Mouse (Mus musculus): Measurements from ENCODE around the gene Sbk1. TPM values are rescaled to one million over a fixed set of nuclear protein-coding genes. Genes with fewer than 3 reads are reported as not detected.
"Not testable (repeated sequence)": the region's sequence is repeated elsewhere in the genome, so short reads cannot be mapped to it uniquely, and the experiment has no call there.

The Sbk1 gene
- total RNA-seq, 2 experiments from 2014 or later = 75.6 to 82.4 TPM

GRCm38 (mm10) chr7:126284021-126284420, 11.6 kb downstream of the Sbk1 start:
- no peak for DNase-seq (ENCODE audit: low spot score in 2 of 2)
- intact Hi-C loops (cut with DNase I) = no loop called here

- intact Hi-C loops (cut with DNase I) = no loop called here
- no peak for DNase-seq (ENCODE audit: low spot score in 2 of 2)
These were observed 12.0 kb downstream of the Sbk1 start for GRCm38 (mm10) chr7:126284441-126284840.

- peak in 1 of 2 experiments; percentile 63 for DNase-seq (ENCODE audit: low spot score in 2 of 2)
- intact Hi-C loops (cut with DNase I) = loop anchor here (1.0 kb wide), 2 partner anchors 19 to 49 kb away; no protein-coding TSS in a partner anchor
These were observed 12.4 kb downstream of the Sbk1 start for GRCm38 (mm10) chr7:126284865-126285264.

- intact Hi-C loops (cut with DNase I) = loop anchor here (1.0 to 2.0 kb wide), 3 partner anchors 13 to 49 kb away; partner anchors contain the start of gene Sbk1
- DNase-seq (ENCODE audit: low spot score in 2 of 2) = peak; percentile 85 to 97
These were observed 13.1 kb downstream of the Sbk1 start for GRCm38 (mm10) chr7:126285293-126286211.

GRCm38 (mm10) chr7:126286311-126286710, 13.9 kb downstream of the Sbk1 start:
- DNase-seq (ENCODE audit: low spot score in 2 of 2) = peak in 1 of 2 experiments; percentile 2
- intact Hi-C loops (cut with DNase I) = loop anchor here (2.0 kb wide), 1 partner anchor 14 kb away; the partner anchor contains the start of gene Sbk1

GRCm38 (mm10) chr7:126287493-126288103, 15.2 kb downstream of the Sbk1 start:
- DNase-seq (ENCODE audit: low spot score in 2 of 2) = peak in 1 of 2 experiments; percentile 86
- intact Hi-C loops (cut with DNase I) = loop anchor here (2.0 kb wide), 1 partner anchor 15 kb away; the partner anchor contains the start of gene Sbk1

GRCm38 (mm10) chr7:126288104-126288497, 15.7 kb downstream of the Sbk1 start:
- intact Hi-C loops (cut with DNase I) = no loop called here

GRCm38 (mm10) chr7:126288571-126289091, 16.2 kb downstream of the Sbk1 start:
- DNase-seq (ENCODE audit: low spot score in 2 of 2) = peak in 1 of 2 experiments; percentile 33
- intact Hi-C loops (cut with DNase I) = no loop called here

More at GRCm38 (mm10) chr7:126288104-126288497, 15.7 kb downstream of the Sbk1 start:
- peak in 1 of 2 experiments; percentile 29 for DNase-seq (ENCODE audit: low spot score in 2 of 2)

GRCm38 (mm10) chr7:126289371-126289770, 17.0 kb downstream of the Sbk1 start:
- DNase-seq (ENCODE audit: low spot score in 2 of 2) = peak in 1 of 2 experiments; percentile 50
- intact Hi-C loops (cut with DNase I) = no loop called here

- intact Hi-C loops (cut with DNase I) = no loop called here
- no peak for DNase-seq (ENCODE audit: low spot score in 2 of 2)
These were observed 17.5 kb downstream of the Sbk1 start for GRCm38 (mm10) chr7:126289956-126290355.

GRCm38 (mm10) chr7:126291681-126292545, 19.5 kb downstream of the Sbk1 start:
- intact Hi-C loops (cut with DNase I) = no loop called here

GRCm38 (mm10) chr7:126293091-126293490, 20.7 kb downstream of the Sbk1 start:
- DNase-seq (ENCODE audit: low spot score in 2 of 2) = peak in 1 of 2 experiments; percentile 1
- intact Hi-C loops (cut with DNase I) = no loop called here

More at GRCm38 (mm10) chr7:126291681-126292545, 19.5 kb downstream of the Sbk1 start:
- peak in 1 of 2 experiments; percentile 2 for DNase-seq (ENCODE audit: low spot score in 2 of 2)

GRCm38 (mm10) chr7:126297579-126298460, 25.4 kb downstream of the Sbk1 start:
- intact Hi-C loops (cut with DNase I) = loop anchor here (1.0 kb wide), 1 partner anchor 38 kb away; no protein-coding TSS in a partner anchor
- DNase-seq (ENCODE audit: low spot score in 2 of 2) = no peak

GRCm38 (mm10) chr7:126298856-126299255, 26.4 kb downstream of the Sbk1 start:
- intact Hi-C loops (cut with DNase I) = loop anchor here (1.0 kb wide), 1 partner anchor 39 kb away; no protein-coding TSS in a partner anchor

GRCm38 (mm10) chr7:126301831-126302230, 29.4 kb downstream of the Sbk1 start:
- intact Hi-C loops (cut with DNase I); DNase-seq (ENCODE audit: low spot score in 2 of 2): not testable (repeated sequence)

More at GRCm38 (mm10) chr7:126298856-126299255, 26.4 kb downstream of the Sbk1 start:
- DNase-seq (ENCODE audit: low spot score in 2 of 2) = no peak

GRCm38 (mm10) chr7:126311822-126312221, 39.4 kb downstream of the Sbk1 start:
- no peak for DNase-seq (ENCODE audit: low spot score in 2 of 2)
- intact Hi-C loops (cut with DNase I) = no loop called here

- DNase-seq (ENCODE audit: low spot score in 2 of 2) = no peak
- intact Hi-C loops (cut with DNase I) = no loop called here
These were observed 40.9 kb downstream of the Sbk1 start for GRCm38 (mm10) chr7:126313309-126313708.

- intact Hi-C loops (cut with DNase I) = no loop called here
- DNase-seq (ENCODE audit: low spot score in 2 of 2) = no peak
These were observed 41.9 kb downstream of the Sbk1 start for GRCm38 (mm10) chr7:126314273-126314672.
